Mouse (Mus musculus): ENCODE measurements around the gene Sp7.
A peak's percentile ranks its signal among the peaks of the same experiment; 100 is the strongest.

Gene Sp7

DNA sequence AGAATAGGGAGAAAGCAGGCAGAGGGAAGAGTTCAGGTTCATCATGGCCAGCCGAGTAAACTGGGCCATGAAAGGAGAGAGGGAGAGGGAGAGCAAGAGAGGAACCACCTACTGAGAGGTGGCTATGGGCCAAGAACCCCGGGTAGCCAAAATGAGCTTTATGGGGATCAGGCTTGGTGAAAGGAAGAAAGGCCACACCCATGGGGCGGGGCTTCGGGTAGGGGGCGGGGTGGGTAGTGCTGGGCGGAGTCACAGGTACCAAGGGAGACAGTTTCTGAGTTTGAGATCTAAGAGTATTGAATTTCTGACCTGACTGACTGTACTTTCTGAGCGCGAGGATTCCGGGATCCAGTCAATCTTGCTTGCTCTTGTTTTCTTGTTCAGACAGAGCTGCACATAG, 19.7 kb upstream of the Sp7 start:
- DNase-seq: peak; percentile 73

- DNase-seq: no peak
Measured at GRCm38 (mm10) chr15:102383671-102384070, 16.7 kb upstream of the Sp7 start.

DNA sequence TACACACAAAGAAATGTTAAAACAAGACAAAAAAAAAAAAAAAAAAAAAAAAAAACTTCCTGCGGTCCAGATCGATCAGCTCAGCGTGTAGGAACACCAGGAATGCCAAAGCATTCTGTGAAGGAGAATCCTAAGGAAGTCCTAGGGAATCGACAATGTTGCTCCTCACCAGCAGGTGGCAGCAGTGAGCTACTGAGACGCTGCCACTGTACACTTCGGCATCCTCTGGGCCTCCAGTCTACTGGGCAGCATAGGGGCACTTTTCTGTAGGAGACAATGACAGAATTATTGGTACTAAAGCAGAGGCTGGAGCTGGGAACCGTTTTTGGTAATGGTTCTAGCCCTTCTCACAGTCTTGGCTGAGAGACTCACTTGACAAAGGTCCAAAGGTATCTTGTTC, 14.6 kb upstream of the Sp7 start:
- DNase-seq: peak; percentile 83

- DNase-seq: peak; percentile 33
Measured at GRCm38 (mm10) chr15:102377810-102378262, 10.9 kb upstream of the Sp7 start.

- DNase-seq: peak; percentile 87
Measured at GRCm38 (mm10) chr15:102377163-102377543, 10.2 kb upstream of the Sp7 start.

DNA sequence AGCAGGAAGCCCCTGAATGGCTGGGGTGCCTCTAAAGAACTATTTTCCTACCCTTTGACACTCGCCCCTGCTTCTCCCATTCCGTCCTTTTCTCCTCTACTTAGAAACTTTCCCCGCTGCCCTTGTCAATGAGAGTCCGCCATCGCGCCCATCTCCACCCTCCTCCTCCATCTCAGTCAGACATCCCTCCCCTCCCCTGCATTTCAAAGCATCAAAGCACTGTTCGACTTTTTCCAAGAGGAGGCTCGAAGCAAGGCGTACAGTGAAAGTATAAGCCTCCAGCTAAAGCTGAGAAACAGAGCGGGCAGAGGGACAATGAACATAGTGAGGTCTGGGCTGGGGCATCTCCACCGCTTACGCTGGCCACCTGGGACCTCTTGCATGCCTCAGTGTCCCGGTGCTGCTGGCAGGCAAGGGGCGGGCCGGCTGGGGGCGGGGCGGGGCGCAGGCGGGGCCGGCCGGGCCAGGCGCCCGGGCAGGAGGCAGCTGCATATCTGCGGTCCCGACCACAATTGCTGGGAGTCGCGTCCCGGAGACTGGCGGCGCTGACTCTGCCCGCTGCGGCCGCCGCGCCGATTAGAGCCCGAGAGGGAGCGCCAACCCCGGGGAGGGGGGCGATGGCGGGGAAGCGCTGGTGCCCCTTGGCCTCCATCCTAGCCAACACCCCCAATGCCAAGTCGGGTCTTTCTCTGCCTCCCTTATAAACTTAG, 9.6 kb upstream of the Sp7 start:
- peak; percentile 85 for DNase-seq

DNA sequence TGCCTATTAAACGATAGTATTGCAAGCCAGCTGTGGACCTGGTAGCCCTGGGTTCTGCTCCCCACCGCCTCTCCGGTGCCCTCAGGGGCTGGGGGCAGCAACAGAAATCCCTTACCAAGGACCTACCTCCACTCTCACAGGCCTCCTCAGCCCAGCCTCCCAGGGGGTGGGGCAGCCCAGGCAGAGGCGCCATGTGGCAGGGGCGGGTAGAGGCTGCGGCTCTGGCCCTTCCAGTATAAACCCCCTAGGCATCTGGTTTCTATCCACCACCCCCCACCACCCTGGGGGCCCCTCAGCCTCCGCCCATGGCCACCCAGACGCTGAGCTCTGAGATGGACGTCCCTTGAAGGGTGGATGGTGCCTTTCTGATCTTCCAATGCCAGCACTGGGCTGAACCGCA, 3.7 kb upstream of the Sp7 start:
- no peak for DNase-seq

DNA sequence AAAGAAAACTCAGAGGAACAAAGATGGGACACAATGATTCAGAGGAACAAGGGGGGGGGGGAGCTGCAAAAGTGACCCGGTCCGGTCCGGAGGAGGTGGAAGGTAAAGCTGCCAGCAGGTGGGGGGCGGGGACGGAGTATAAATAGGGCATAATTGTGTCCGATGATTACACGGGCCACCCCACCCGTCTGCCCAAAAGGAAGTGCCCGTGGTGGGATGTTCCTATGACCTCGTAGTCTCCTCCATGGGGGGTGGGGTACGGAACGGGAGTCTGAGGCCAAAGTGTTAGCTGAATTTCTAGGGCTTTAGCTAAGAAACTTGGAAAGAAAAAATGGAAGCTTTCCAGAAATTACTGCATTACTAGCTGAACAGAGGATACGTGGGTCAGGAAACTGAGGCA, 3.0 kb upstream of the Sp7 start:
- DNase-seq: no peak

DNA sequence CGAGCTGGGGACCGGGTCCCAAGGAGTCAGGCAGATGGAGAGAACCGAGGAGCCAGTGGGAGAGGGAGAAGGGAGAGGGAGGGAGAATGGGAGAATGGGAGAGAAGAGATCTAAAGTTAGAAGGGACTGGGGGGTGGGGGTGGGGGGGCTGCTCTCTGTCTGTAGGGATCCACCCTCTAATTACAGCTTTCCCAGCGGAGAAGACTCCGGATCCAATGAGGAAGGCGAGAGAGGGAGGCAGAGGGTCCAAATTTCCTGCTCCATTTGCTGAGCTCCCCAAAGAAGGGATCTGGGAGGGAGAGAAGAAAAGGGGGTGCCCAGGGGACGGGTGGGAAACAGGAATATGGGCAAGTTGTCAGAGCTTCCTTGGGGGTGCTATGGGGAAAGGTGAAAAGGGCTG, 744 bp downstream of the Sp7 start:
- DNase-seq: no peak

DNA sequence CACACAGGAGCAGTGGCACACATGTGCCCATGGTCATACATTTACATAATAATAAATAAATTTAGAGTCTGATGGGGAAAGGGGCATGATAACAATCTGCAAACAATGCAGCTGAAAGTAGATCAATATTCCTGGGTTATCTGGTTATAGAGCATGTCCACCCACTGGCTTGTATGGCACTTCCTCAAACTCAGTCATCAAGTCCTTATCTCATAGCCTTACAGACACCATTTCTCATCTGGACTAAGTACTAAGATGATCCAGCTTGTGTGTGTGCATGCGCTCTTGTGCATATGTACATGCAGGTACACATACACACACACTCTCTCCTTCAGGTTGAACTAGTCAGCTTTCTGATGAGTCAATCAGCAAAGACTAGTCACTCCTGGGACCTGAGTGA, 2.3 kb downstream of the Sp7 start:
- DNase-seq: no peak

- DNase-seq: peak; percentile 19
Measured at GRCm38 (mm10) chr15:102362648-102363047, 4.3 kb downstream of the Sp7 start.

DNA sequence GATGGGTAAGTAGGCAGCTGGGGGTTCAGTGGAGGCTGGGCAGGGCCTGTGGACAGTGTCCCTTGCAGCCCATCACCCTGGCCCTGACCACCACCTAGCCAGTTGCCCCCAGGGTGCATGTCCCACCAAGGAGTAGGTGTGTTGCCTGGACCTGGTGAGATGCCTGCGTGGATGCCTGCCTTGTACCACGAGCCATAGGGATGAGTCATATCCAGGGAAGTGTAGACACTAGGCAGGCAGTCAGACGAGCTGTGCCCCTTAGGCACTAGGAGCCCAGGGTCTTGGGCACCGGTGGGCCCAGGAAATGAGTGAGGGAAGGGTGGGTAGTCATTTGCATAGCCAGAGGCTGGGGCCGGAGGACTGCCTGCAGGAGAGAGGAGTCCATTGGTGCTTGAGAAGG, 8.1 kb downstream of the Sp7 start:
- no peak for DNase-seq

GRCm38 (mm10) chr15:102358126-102358525, 8.9 kb downstream of the Sp7 start:
- DNase-seq: no peak

- DNase-seq: no peak
Measured at GRCm38 (mm10) chr15:102356501-102357325, 10.3 kb downstream of the Sp7 start.

DNA sequence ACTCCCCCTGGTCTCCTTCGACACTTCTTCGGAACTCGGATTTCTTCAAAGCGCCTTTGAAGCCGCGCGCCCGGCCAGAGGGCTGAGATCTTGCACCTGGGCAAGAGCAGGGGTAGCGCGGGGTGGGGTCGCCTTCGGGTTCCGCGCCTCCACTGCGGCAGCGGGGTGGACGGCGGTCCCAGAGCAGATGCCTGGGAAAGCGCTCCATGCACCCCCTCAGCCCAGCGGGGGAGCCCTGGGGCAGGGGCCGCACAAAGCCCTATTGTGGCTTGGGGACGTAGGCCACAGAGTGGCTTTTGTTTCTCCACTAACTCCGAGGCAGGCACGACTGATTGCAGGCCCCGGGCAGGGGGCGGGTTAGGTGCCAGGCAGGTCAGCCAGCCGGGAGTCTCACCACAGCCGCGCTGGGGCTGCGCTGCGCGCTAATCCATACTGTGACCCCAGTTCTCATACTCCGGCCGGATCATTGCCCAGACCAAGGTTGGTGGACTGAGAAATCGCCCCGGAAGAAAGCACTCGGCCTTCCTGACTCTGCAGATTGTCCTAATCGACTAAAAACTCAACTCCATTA, 11.0 kb downstream of the Sp7 start:
- peak; percentile 26 for DNase-seq

- DNase-seq: peak; percentile 52
Measured at GRCm38 (mm10) chr15:102355134-102355870, 11.7 kb downstream of the Sp7 start.

- DNase-seq: no peak
Measured at GRCm38 (mm10) chr15:102353986-102354385, 13.0 kb downstream of the Sp7 start.

DNA sequence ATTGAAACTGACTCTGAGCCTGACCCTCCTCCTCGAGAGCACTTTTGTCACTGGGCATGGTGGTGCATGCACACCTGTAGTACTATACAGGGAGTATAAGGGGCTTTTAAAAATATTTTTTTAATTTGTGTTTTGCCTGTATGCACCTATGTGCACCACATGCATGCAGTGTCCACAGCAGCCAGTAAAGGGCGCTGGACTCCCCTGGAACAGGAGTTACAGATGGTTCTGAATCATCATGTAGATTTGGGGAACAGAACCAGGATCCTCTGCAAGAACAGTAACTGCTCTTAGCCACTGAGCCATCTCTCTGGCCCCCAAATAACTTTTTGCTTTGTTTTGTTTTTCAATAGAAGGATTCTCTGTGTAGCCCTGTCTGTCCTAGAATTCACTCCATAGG, 14.8 kb downstream of the Sp7 start:
- DNase-seq: no peak

- no peak for DNase-seq
Measured at GRCm38 (mm10) chr15:102350942-102351291, 16.1 kb downstream of the Sp7 start.

DNA sequence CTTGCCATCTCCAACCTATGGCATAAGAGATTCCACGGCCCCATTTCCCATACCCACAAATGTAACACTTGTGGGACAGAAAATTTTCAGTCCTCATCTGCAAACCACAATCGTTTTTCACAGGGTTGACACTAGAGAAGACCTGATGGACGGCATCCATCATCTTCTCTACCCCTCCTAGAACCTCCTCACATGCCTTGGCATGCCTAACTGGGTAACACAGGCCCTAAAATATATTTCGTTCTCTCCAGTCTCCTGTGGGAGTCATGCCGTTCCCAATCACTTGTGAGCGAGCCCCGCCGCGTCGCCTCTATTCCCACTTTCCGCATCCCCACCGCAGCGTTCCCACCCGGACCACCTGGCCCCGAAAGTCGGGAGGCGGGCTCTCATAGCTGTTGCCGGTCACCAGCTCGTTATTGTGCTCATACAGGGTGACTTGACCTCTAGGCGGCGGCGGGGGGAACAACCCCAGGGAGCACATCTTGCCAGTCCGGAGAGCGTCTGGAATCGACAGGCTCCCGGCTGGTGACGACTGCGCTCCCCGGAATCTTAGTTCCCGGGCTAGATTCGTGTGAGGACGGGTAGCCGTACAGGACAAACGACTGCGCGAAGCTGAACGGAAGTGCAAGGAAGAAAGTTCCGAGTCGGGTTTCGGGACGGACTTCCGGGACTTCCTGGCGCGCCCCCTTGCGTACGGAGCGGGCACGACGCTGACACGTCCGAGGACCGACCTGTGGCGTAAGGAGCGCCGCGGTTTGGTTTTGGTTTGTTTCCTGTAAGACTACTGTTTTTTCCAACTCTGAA, 16.6 kb downstream of the Sp7 start, which contains the start of gene Aaas:
Gene Aaas (minus strand): TSS at position 634 of the 804 bp plus-strand sequence.
- DNase-seq: peak; percentile 96

DNA sequence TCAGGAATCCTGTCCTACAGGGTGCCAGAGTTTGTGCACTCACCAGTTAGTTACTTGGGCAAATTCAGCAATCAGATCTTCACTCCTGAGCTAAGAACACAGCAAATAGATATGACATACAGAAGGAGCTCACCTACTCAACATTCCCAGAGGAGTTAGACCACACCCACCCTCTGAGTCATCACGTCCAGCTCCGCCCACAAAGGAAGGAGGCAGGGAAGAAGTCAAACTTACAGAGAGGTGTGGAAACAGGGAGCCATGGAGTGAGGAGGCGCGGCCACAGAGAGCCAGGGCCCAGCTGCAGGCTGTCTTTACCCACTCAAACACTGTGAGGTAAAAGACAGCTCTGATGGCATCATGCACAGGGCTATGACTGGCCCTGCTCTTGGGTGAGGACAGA, 20.5 kb downstream of the Sp7 start:
- DNase-seq: no peak

- no peak for DNase-seq
Measured at GRCm38 (mm10) chr15:102344490-102344889, 22.5 kb downstream of the Sp7 start.
